Mouse (Mus musculus) spleen, embryonic (tissue): ENCODE results near the gene Trp53bp2.

ENCODE experiments used
- CTCF ChIA-PET: fragments of 350-600 bp; sonication (Branson Sonifier 250); formaldehyde crosslinking; loops from one replicate; lab custom pipeline; 2022; lab: Charles Lee

Gene Trp53bp2

DNA sequence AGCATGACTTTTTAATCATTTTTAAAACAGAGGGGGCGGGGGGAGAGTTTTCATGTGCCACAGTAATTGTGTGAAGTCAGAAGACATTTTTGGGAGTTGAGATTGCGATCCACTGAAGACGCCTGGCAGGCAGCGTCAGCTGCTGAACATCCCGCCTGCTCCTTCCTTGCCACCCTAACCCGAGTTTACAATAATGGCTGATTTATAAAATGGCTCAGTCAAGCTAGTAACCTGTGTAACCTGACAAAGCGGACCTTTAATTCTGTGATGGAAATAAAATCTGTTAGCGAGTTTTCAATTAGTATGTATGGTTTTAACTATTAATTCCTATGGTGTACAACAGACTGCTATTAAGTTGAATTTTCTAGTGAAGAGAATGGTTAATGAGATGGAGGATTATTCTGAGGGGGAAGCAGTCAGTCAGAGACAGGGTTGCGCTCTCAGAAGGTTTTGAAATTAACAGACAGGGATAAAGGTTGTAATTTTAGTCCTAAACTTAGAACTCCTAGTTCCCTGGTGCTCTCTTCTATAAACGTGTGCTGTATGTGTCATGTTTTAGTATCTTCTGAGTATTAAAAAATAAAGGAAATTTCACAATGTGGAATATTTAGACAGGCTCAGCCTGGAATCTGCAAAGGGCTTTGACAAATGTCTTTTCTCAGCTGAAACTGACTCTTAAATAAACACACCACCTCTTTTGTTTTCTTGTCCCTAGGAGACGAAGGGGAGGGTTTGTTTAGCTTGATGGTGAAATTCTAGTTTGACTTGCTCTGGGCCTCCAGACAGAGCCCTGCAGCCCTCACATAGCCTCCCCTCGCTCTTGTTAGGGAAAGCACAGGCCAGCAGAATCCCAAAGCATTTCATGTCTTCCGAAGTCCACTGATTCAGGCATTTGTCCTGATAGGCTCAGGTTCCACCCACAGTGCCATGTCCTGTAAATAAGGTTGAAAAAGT lies 51.6 kb downstream of the Trp53bp2 start:
- CTCF ChIA-PET = no interaction called here

DNA sequence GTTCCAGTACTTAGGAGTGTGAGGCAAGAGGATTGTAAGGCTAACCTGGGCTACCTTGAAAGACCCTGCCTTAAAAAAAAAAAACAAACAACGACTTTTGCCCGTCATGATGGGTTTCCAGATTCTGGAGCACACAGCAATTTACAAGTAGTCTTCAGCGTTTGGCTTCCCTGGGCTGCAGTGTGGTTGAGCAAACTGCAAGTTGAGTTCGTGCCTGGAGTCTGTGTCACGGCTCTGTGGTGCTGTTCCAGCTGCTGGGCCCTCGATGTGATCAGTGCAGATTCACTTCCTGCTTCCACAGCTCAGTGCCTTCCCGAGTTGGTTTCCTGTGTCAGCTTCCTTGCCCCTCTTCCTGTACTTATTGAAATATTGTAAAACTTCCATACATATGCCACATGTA lies 52.3 kb downstream of the Trp53bp2 start:
- CTCF ChIA-PET = no interaction called here

DNA sequence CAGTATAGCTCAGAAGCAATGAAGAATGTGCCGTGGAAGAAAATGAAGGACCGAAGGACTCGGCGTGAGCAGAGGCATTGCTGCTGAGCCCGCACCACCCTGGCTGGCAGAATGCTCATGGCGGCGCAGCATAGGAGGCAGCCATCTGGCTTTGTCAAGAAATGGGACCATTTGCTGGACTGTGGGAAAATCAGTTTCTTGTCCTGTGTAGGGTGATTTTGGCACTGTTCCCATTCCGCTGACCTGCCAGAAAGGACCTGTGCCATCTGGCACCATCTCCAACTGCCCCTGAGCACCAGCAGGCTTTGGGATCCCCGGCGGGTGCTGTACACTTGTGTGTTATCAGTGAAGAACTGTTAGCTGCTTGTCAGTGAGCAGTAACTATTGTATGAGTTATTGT lies 52.8 kb downstream of the Trp53bp2 start:
- CTCF ChIA-PET = no interaction called here

DNA sequence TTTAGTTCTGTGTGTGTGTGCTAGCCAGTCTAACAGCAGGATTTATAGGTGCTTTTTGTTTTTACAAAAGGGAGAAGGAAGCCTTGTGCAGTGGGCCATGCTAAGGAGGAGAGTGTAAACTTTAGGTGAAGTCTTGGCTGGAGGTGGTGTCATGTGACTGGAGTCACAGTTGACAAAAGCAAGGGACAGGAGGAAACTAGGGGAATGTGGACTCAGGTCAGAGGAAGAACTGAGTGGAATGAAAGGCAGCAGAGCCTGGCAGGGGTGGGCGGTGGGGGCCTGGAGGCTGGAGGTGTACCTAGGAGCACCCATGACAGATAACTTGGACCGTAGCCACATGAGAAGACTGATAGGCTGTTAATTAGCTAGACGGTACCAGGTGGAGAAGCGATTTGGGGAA lies 56.3 kb downstream of the Trp53bp2 start:
- CTCF ChIA-PET = no interaction called here

- CTCF ChIA-PET = no interaction called here
Measured at GRCm38 (mm10) chr1:182465978-182466377, 57.0 kb downstream of the Trp53bp2 start.

GRCm38 (mm10) chr1:182475005-182475796 lies 66.2 kb downstream of the Trp53bp2 start:
- CTCF ChIA-PET = no interaction called here

DNA sequence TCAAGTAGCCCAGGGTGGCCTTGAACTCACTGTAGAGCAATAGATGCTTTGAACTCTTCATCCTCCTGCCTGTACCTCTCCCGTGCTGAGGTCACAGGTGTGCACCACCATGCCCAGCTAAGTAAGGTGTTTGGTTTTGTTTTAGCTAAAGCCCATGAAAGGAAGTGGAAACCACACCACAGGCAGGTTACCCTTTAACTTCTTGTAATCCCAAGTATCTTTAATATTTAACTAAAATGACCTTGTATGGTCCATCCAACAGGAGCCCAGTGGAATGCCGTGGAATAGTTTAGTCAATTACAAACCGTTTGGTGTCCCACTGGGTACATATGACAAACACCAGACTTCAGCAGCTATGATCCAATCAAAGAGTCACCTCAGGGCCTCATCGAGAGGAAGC lies 70.0 kb downstream of the Trp53bp2 start:
- CTCF ChIA-PET = interaction anchor here (0.5 kb wide), 1 partner anchor 9 kb away, joined by 3 read pairs; no protein-coding TSS in a partner anchor

GRCm38 (mm10) chr1:182481138-182481537 lies 72.2 kb downstream of the Trp53bp2 start:
- CTCF ChIA-PET = no interaction called here

GRCm38 (mm10) chr1:182481646-182482295 lies 72.8 kb downstream of the Trp53bp2 start:
- CTCF ChIA-PET = no interaction called here

GRCm38 (mm10) chr1:182482991-182483909 lies 74.3 kb downstream of the Trp53bp2 start:
- CTCF ChIA-PET = no interaction called here

DNA sequence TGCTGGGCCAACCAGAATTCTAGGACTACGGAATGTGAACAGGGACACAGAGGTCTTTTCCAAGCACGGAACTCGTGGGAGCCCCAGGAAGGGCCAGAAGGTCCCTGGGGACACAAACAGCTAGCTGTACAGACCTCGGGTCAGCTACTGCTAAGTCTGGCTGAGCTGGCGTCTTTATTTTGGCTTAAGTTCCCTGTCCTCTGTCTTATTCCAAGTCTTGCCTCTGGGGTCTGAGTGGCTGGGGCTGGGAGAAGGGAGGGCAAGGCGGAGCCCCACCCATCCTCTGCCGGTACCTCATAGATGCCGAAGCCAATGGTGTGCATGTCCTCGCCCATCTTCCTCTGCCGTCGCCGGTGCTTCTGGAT lies 74.9 kb downstream of the Trp53bp2 start:
- CTCF ChIA-PET = no interaction called here

- CTCF ChIA-PET = interaction anchor here (1.6 kb wide), 1 partner anchor 39 kb away, joined by 5 read pairs; no protein-coding TSS in a partner anchor
Measured at GRCm38 (mm10) chr1:182488503-182488902, 79.5 kb downstream of the Trp53bp2 start.

GRCm38 (mm10) chr1:182489803-182490452 lies 81.0 kb downstream of the Trp53bp2 start:
- CTCF ChIA-PET = interaction anchor here (0.9 to 1.6 kb wide), 4 partner anchors 38 to 113 kb away, joined by 3 to 5 read pairs (median 4); no protein-coding TSS in a partner anchor

- CTCF ChIA-PET = interaction anchor here (0.9 to 1.5 kb wide), 4 partner anchors 30 to 114 kb away, joined by 3 to 5 read pairs (median 4); no protein-coding TSS in a partner anchor
Measured at GRCm38 (mm10) chr1:182490568-182490967, 81.6 kb downstream of the Trp53bp2 start.

GRCm38 (mm10) chr1:182491839-182492238 lies 82.9 kb downstream of the Trp53bp2 start:
- CTCF ChIA-PET = interaction anchor here (0.7 to 1.4 kb wide), 2 partner anchors 28 to 246 kb away, joined by 3 read pairs; no protein-coding TSS in a partner anchor

- CTCF ChIA-PET = no interaction called here
Measured at GRCm38 (mm10) chr1:182494285-182495145, 85.5 kb downstream of the Trp53bp2 start.

DNA sequence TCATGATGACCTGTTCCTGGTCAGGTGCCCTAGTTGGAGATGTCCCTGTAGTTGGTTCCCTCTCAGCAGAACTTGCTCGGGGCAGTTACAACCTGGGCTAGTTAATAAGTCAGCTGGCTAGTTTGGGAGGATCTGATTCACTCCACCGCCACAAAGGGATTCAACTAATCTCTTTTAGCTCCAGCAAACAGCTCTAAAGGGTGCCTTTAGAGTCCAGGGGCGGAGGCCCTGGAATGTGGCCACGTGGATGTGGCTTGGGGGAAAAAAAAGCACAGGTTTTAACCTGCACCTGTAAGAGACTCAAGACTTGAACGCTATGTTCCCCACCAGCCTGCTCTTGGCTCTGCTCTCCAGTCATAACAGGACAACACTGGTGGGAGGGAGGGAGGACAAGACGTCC lies 87.7 kb downstream of the Trp53bp2 start:
- CTCF ChIA-PET = no interaction called here

DNA sequence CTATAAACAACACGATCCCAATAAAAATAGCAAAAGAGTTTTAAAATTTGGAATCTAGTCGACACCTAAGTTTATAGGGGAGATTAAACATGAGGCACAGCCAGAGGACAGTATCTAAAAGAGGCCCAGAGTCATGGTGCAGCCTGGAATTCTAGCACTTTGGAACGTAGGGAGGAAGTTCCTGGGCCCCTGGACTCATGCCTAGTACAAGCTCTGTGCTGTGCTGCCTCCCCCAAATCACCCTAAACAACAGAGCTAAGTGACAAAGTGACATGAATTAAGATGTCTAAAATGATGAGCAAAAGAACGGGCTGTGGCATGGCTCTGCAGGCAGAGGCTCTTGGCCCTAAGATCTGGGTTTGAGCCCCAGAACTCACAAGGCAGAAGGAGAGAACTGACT lies 88.8 kb downstream of the Trp53bp2 start:
- CTCF ChIA-PET = no interaction called here
